ENCODE assay signal across 7 mouse cellular contexts in the genomic region with DNA sequence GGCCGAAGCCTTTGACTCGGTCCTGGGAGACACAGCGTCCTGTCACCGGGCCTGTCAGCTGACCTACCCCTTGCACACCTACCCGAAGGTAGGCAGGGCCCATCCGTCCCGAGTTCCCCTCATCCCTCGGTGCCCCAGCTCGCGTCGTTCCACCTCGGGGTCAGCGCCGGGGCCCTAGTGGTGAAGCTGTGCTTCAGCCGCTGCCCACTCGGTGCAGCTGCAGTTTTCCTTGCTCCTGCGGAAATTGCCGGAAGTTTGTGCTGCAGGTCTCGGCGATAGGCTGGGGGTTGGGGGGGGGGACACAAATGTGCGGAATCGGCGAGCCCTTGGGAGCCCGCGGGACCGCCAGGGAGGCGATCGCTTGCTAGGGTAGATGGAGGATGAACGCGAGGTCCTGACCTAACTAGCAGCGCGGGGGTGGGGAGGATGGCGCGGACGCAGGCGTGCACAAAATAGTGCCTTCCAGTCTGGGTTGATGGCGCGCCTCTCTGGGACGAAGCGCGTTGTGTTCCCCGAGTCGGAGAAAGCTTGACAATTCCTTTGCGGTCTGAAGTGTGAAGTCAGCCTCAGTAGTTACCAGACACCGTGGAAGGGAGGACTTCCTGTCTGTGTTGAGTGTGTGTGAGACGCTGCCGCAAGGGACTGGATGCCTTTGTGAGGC. TPM values are rescaled to one million over a fixed set of nuclear protein-coding genes. Genes with fewer than 3 reads are reported as not detected.
A peak's percentile ranks its signal among the peaks of the same experiment; 100 is the strongest.
DNase-seq lines count a peak whose midpoint lies in the region; ATAC-seq and TF ChIP-seq lines count a peak whose summit lies in the region.

A gene (minus strand): TSS at position 287 of the 661 bp plus-strand sequence.

- DNase-seq in adrenal gland, adult 8-10 months, result peak; percentile 44
- peak; percentile 37 for DNase-seq in embryo, embryonic 11.5 days (ENCODE audit: low read depth, low spot score)
- DNase-seq in kidney, adult 18-20 months, result peak; percentile 52
- DNase-seq in midbrain, embryonic 14.5 days, result peak; percentile 62
- DNase-seq in spleen, adult 2 months (ENCODE audit: low read depth in 1 of 2, low spot score in 2 of 2), result peak; percentile 35 to 37

- peaks cover 12% of the 10 kb centered on the region for H3K36me3 ChIP-seq in limb, embryonic 13.5 days
- peaks cover 10% of the 10 kb centered on the region for H3K36me3 ChIP-seq in midbrain, embryonic 14.5 days (ENCODE audit: control insufficient read depth, insufficient read depth, low read length)
- peaks cover 6% of the 10 kb centered on the region; the same call in 1 of the 2 replicates for H3K36me3 ChIP-seq in spleen, adult 2 months (ENCODE audit: control insufficient read depth, insufficient read depth, low read length)

- H3K4me2 ChIP-seq in limb, embryonic 13.5 days (replicated peaks), result peak within 1 kb of the TSS; percentile 81
- H3K4me2 ChIP-seq in midbrain, embryonic 14.5 days (ENCODE audit: low read length), result peak within 1 kb of the TSS; percentile 83

- ATAC-seq in granulocyte monocyte progenitor cell, adult 5-6 weeks (replicated peaks; ENCODE audit: poor library complexity, severe bottlenecking), result peak; percentile 35
- ATAC-seq in limb, embryonic 13.5 days (ENCODE audit: low FRiP score, low read depth), result peak; percentile 2; the same call in 1 of the 2 replicates
- ATAC-seq in midbrain, embryonic 14.5 days (ENCODE audit: low FRiP score, low TSS enrichment), result peak; percentile 29

- peaks cover 42% of the 10 kb centered on the region for H3K4me1 ChIP-seq in limb, embryonic 13.5 days
- H3K4me1 ChIP-seq in midbrain, embryonic 14.5 days (ENCODE audit: control insufficient read depth, insufficient read depth, low read length), result peaks cover 17% of the 10 kb centered on the region
- peaks cover 12% of the 10 kb centered on the region for H3K4me1 ChIP-seq in spleen, adult 2 months (ENCODE audit: control insufficient read depth, insufficient read depth, insufficient read length)

- peak within 1 kb of the TSS; percentile 93 for H3K9ac ChIP-seq in limb, embryonic 13.5 days
- H3K9ac ChIP-seq in midbrain, embryonic 14.5 days (replicated peaks; ENCODE audit: low read length), result peak within 1 kb of the TSS; percentile 91

- no peak for TF ChIP-seq CTCF in spleen, adult 2 months (IDR thresholded peaks at IDR 0.05; ENCODE audit: extremely low read depth, insufficient read depth, insufficient read length, insufficient replicate concordance)

- peak within 1 kb of the TSS; percentile 96 for H3K4me3 ChIP-seq in limb, embryonic 13.5 days
- peak within 1 kb of the TSS; percentile 98 for H3K4me3 ChIP-seq in midbrain, embryonic 14.5 days (replicated peaks; ENCODE audit: low read depth, low read length)
- peak within 1 kb of the TSS; percentile 92 for H3K4me3 ChIP-seq in spleen, adult 2 months (ENCODE audit: extremely low read depth, insufficient read depth, insufficient read length)

- under 1% methylated on average over 47 of the region's 47 CpGs for WGBS in limb, embryonic 13.5 days
- under 1% methylated on average over 47 of the region's 47 CpGs for WGBS in midbrain, embryonic 14.5 days
- under 1% methylated on average over 47 of the region's 47 CpGs for WGBS in spleen, adult 2 months

- H3K27ac ChIP-seq in limb, embryonic 13.5 days, result peak within 1 kb of the TSS; percentile 96
- H3K27ac ChIP-seq in midbrain, embryonic 14.5 days (replicated peaks; ENCODE audit: low read depth, low read length), result peak within 1 kb of the TSS; percentile 96
- peak within 1 kb of the TSS; percentile 100 for H3K27ac ChIP-seq in spleen, adult 2 months (ENCODE audit: insufficient read depth, low read length)

- no peak for TF ChIP-seq POLR2A in spleen, adult 2 months (IDR thresholded peaks at IDR 0.05; ENCODE audit: low read depth, low read length)

- H3K27me3 ChIP-seq in limb, embryonic 13.5 days, result no peaks in the 10 kb centered on the region
- H3K27me3 ChIP-seq in midbrain, embryonic 14.5 days (ENCODE audit: control insufficient read depth, insufficient read depth, low read length), result no peaks in the 10 kb centered on the region
- no peaks in the 10 kb centered on the region for H3K27me3 ChIP-seq in spleen, adult 2 months (ENCODE audit: control insufficient read depth, insufficient read depth, low read length)

- no peaks in the 10 kb centered on the region for H3K9me3 ChIP-seq in limb, embryonic 13.5 days
- no peaks in the 10 kb centered on the region for H3K9me3 ChIP-seq in midbrain, embryonic 14.5 days (ENCODE audit: control insufficient read depth, low read length)

RNA-seq across cellular contexts. Expression of the gene that starts here (rescaled TPM):
- total RNA-seq in adrenal gland, adult 8-10 months (2022), result 10 to 100 TPM; 23.3 to 31.5 (median 27.7) TPM
- total RNA-seq in granulocyte monocyte progenitor cell, adult 5-6 weeks (2014; fragmentation: Nextera tagmentation), result 17.6 and 36.5 TPM in 2 replicates
- 23.3 and 28.8 TPM in 2 replicates for total RNA-seq in granulocyte monocyte progenitor cell, adult 5-6 weeks (2017)
- polyA plus RNA-seq in limb, embryonic 13.5 days (2015; fragmentation: Nextera tagmentation; extraction: Ambion mirVana), result 29.1 and 32.7 TPM in 2 replicates
- polyA plus RNA-seq in midbrain, embryonic 14.5 days (2014; fragmentation: Nextera tagmentation; extraction: Ambion mirVana), result 15.0 and 18.7 TPM in 2 replicates
- 7.0 and 8.2 TPM in 2 replicates for polyA plus RNA-seq in spleen, adult 2 months (2012; rRNA removed)

Comparison
In these comparisons a context has a peak if more than half of its experiments do, and no peak if none do; other contexts are left out.
1. Peak in every context shown above with its lines: DNase-seq, ATAC-seq, H3K4me3 ChIP-seq and H3K27ac ChIP-seq.